ENCODE assay signal across 8 mouse cellular contexts in the genomic region with DNA sequence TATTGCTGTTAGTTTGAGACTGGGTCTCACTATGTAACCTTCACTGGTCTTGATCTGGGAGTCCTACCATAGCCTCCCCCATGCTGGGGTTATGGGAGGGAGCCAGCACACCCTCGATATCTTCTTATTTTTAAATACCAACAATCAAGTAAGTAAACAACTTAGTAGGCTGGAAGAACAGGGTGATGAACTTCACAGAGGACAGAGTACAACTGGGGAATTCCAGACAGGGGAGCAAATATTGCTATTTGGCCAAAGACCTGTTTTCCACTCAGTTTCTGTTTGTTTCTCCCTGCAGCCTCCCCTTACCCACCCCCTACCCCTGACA. TPM values are rescaled to one million over a fixed set of nuclear protein-coding genes. Genes with fewer than 3 reads are reported as not detected.
DNase-seq lines count a peak whose midpoint lies in the region; ATAC-seq and TF ChIP-seq lines count a peak whose summit lies in the region.

No protein-coding gene starts in this region.

- no peaks in the 10 kb centered on the region for H3K36me3 ChIP-seq in kidney, embryonic 14.5 days (ENCODE audit: control insufficient read depth, insufficient read depth, low read length)
- no peaks in the 10 kb centered on the region for H3K36me3 ChIP-seq in embryonic facial prominence, embryonic 11.5 days (replicated peaks; ENCODE audit: control insufficient read depth, insufficient read depth, low read depth, low read length)
- H3K36me3 ChIP-seq in hindbrain, postnatal 0 days (ENCODE audit: insufficient read depth, low read length) = no peaks in the 10 kb centered on the region
- H3K36me3 ChIP-seq in midbrain, postnatal 0 days (ENCODE audit: insufficient read depth, low read length) = peaks cover 6% of the 10 kb centered on the region; the same call in 1 of the 2 replicates

- no peak overlapping the region for H3K27ac ChIP-seq in kidney, embryonic 14.5 days (ENCODE audit: low read depth, low read length)
- no peak overlapping the region for H3K27ac ChIP-seq in embryonic facial prominence, embryonic 11.5 days (replicated peaks; ENCODE audit: low read depth, low read length)
- peak overlapping the region; percentile 88; the same call in 1 of the 2 replicates for H3K27ac ChIP-seq in hindbrain, postnatal 0 days
- peak overlapping the region; percentile 93 for H3K27ac ChIP-seq in midbrain, postnatal 0 days (ENCODE audit: low read depth, low read length)

- no peak for DNase-seq in kidney, adult 18-20 months
- no peak for DNase-seq in embryonic facial prominence, embryonic 11.5 days (ENCODE audit: low spot score)
- no peak for DNase-seq in hindbrain, postnatal 0 days (ENCODE audit: low spot score)
- DNase-seq in midbrain, postnatal 0 days (ENCODE audit: low spot score) = no peak
- DNase-seq in thymus, postnatal 36 days = no peak
- no peak for DNase-seq in gastrocnemius, adult 18-20 months (ENCODE audit: low spot score)
- DNase-seq in layer of hippocampus, adult 8-10 months (ENCODE audit: low spot score in 2 of 2) = no peak

- WGBS in kidney, embryonic 14.5 days = 42% methylated on average over 1 of the region's 1 CpGs
- 81% methylated on average over 1 of the region's 1 CpGs for WGBS in embryonic facial prominence, embryonic 11.5 days
- 64% methylated on average over 1 of the region's 1 CpGs for WGBS in hindbrain, postnatal 0 days
- 62% methylated on average over 1 of the region's 1 CpGs for WGBS in midbrain, postnatal 0 days

- TF ChIP-seq CTCF in hindbrain, postnatal 0 days (IDR thresholded peaks at IDR 0.05; ENCODE audit: low read depth) = no peak
- no peak for TF ChIP-seq CTCF in midbrain, postnatal 0 days (IDR thresholded peaks at IDR 0.05)

- H3K27me3 ChIP-seq in kidney, embryonic 14.5 days (ENCODE audit: control insufficient read depth, insufficient read depth, low read length) = no peaks in the 10 kb centered on the region
- H3K27me3 ChIP-seq in embryonic facial prominence, embryonic 11.5 days (ENCODE audit: control insufficient read depth, insufficient read depth, low read length) = no peaks in the 10 kb centered on the region
- no peaks in the 10 kb centered on the region for H3K27me3 ChIP-seq in hindbrain, postnatal 0 days (ENCODE audit: insufficient read depth, low read length)
- H3K27me3 ChIP-seq in midbrain, postnatal 0 days (ENCODE audit: insufficient read depth, low read length) = no peaks in the 10 kb centered on the region

- ATAC-seq in kidney, embryonic 14.5 days (ENCODE audit: low FRiP score, low TSS enrichment) = no peak
- no peak for ATAC-seq in embryonic facial prominence, embryonic 11.5 days (replicated peaks; ENCODE audit: insufficient number of reproducible peaks, low FRiP score, low TSS enrichment, low read depth)
- ATAC-seq in hindbrain, postnatal 0 days = no peak
- no peak for ATAC-seq in midbrain, postnatal 0 days (ENCODE audit: low FRiP score)

- H3K9me3 ChIP-seq in kidney, embryonic 14.5 days (ENCODE audit: control insufficient read depth, low read length) = no peaks in the 10 kb centered on the region
- H3K9me3 ChIP-seq in embryonic facial prominence, embryonic 11.5 days (replicated peaks; ENCODE audit: control insufficient read depth, low read length) = no peaks in the 10 kb centered on the region
- H3K9me3 ChIP-seq in hindbrain, postnatal 0 days (ENCODE audit: low read length) = no peaks in the 10 kb centered on the region
- H3K9me3 ChIP-seq in midbrain, postnatal 0 days (ENCODE audit: low read length) = no peaks in the 10 kb centered on the region

- H3K4me1 ChIP-seq in kidney, embryonic 14.5 days (ENCODE audit: control insufficient read depth, insufficient read depth, low read length) = 0 out of 2 replicates have a peak, but pooled peaks cover 3% of the 10 kb centered on the region
- no peaks in the 10 kb centered on the region for H3K4me1 ChIP-seq in embryonic facial prominence, embryonic 11.5 days (ENCODE audit: control insufficient read depth, insufficient read depth, low read length)
- H3K4me1 ChIP-seq in hindbrain, postnatal 0 days (ENCODE audit: insufficient read depth, low read length) = peaks cover 19% of the 10 kb centered on the region
- peaks cover 3% of the 10 kb centered on the region for H3K4me1 ChIP-seq in midbrain, postnatal 0 days (ENCODE audit: insufficient read depth, low read length)

- peak overlapping the region; percentile 90 for H3K4me2 ChIP-seq in kidney, embryonic 14.5 days (replicated peaks; ENCODE audit: low read depth, low read length)
- peak overlapping the region; percentile 87 for H3K4me2 ChIP-seq in embryonic facial prominence, embryonic 11.5 days (ENCODE audit: low read depth, low read length)
- peak overlapping the region; percentile 82 for H3K4me2 ChIP-seq in hindbrain, postnatal 0 days (ENCODE audit: low read depth, low read length)
- H3K4me2 ChIP-seq in midbrain, postnatal 0 days (ENCODE audit: low read depth, low read length, poor library complexity, severe bottlenecking) = peak overlapping the region; percentile 66

- peak overlapping the region; percentile 58; the same call in 1 of the 2 replicates for H3K4me3 ChIP-seq in kidney, embryonic 14.5 days (ENCODE audit: low read length)
- H3K4me3 ChIP-seq in embryonic facial prominence, embryonic 11.5 days (ENCODE audit: low read depth, low read length) = peak overlapping the region; percentile 64; the same call in 1 of the 2 replicates
- peak overlapping the region; percentile 61 for H3K4me3 ChIP-seq in hindbrain, postnatal 0 days (ENCODE audit: low read length)
- H3K4me3 ChIP-seq in midbrain, postnatal 0 days (ENCODE audit: low read depth, low read length) = peak overlapping the region; percentile 56

- H3K9ac ChIP-seq in kidney, embryonic 14.5 days (ENCODE audit: low read depth, low read length) = 0 out of 2 replicates have a peak overlapping the region, but pooled peaks have one; percentile 72
- no peak overlapping the region for H3K9ac ChIP-seq in embryonic facial prominence, embryonic 11.5 days (replicated peaks; ENCODE audit: low read length)
- H3K9ac ChIP-seq in hindbrain, postnatal 0 days (replicated peaks; ENCODE audit: low read length) = peak overlapping the region; percentile 77; the same call in 1 of the 2 replicates
- peak overlapping the region; percentile 82 for H3K9ac ChIP-seq in midbrain, postnatal 0 days (replicated peaks; ENCODE audit: low read length, poor library complexity, severe bottlenecking)

RNA-seq across cellular contexts. Expression of gene 1600014C10Rik, which starts 1.4 kb away (rescaled TPM):
- polyA plus RNA-seq in kidney, embryonic 14.5 days (2014; fragmentation: Nextera tagmentation; extraction: Ambion mirVana) = 12.0 and 16.6 TPM in 2 replicates
- polyA plus RNA-seq in embryonic facial prominence, embryonic 11.5 days (2014; fragmentation: Nextera tagmentation; extraction: Ambion mirVana) = 14.6 and 17.2 TPM in 2 replicates
- total RNA-seq in hindbrain, postnatal 0 days (2014; rRNA removed) = 34.9 and 35.8 TPM in 2 replicates
- polyA plus RNA-seq in hindbrain, postnatal 0 days (2015; fragmentation: Nextera tagmentation; extraction: Ambion mirVana) = 25.6 and 26.1 TPM in 2 replicates
- 44.0 and 44.2 TPM in 2 replicates for total RNA-seq in midbrain, postnatal 0 days (2014; rRNA removed)
- polyA plus RNA-seq in midbrain, postnatal 0 days (2015; fragmentation: Nextera tagmentation; extraction: Ambion mirVana) = 30.3 and 35.2 TPM in 2 replicates
- total RNA-seq in gastrocnemius, adult 18-20 months (2021) = 10 to 100 TPM; 26.5 to 27.1 TPM
- total RNA-seq in layer of hippocampus, adult 8-10 months (2022) = 10 to 100 TPM; 24.6 to 30.9 (median 28.9) TPM

RNA-seq across cellular contexts. Expression of gene Plekhf1, which starts 43.4 kb away (rescaled TPM):
- polyA plus RNA-seq in kidney, embryonic 14.5 days (2014; fragmentation: Nextera tagmentation; extraction: Ambion mirVana) = 3.8 and 4.9 TPM in 2 replicates
- 3.0 and 3.1 TPM in 2 replicates for polyA plus RNA-seq in embryonic facial prominence, embryonic 11.5 days (2014; fragmentation: Nextera tagmentation; extraction: Ambion mirVana)
- 1.2 and 2.0 TPM in 2 replicates for total RNA-seq in hindbrain, postnatal 0 days (2014; rRNA removed)
- polyA plus RNA-seq in hindbrain, postnatal 0 days (2015; fragmentation: Nextera tagmentation; extraction: Ambion mirVana) = 0.84 and 0.97 TPM in 2 replicates
- total RNA-seq in midbrain, postnatal 0 days (2014; rRNA removed) = 0.38 and 0.77 TPM in 2 replicates
- polyA plus RNA-seq in midbrain, postnatal 0 days (2015; fragmentation: Nextera tagmentation; extraction: Ambion mirVana) = 0.46 and 0.58 TPM in 2 replicates
- total RNA-seq in gastrocnemius, adult 18-20 months (2021) = 1 to 10 TPM; 5.7 to 8.4 TPM
- total RNA-seq in layer of hippocampus, adult 8-10 months (2022) = 1 to 10 TPM; 1.3 to 2.8 (median 2.5) TPM

Comparison
In these comparisons a context has a peak if more than half of its experiments do, and no peak if none do; other contexts are left out.
1. H3K27ac ChIP-seq: peak in hindbrain, postnatal 0 days (single experiment) and midbrain, postnatal 0 days (single experiment); none in kidney, embryonic 14.5 days (single experiment) and embryonic facial prominence, embryonic 11.5 days (single experiment).
2. Peak in every context shown above with its lines, with median percentiles within 50 percentile points of each other: H3K4me2 ChIP-seq and H3K4me3 ChIP-seq.